Mouse (Mus musculus): ENCODE results near the gene Ambra1. TPM values are rescaled to one million over a fixed set of nuclear protein-coding genes. Genes with fewer than 3 reads are reported as not detected.

Ambra1 gene
- total RNA-seq, 2 experiments from 2014 or later: 13.8 to 15.5 TPM

DNA sequence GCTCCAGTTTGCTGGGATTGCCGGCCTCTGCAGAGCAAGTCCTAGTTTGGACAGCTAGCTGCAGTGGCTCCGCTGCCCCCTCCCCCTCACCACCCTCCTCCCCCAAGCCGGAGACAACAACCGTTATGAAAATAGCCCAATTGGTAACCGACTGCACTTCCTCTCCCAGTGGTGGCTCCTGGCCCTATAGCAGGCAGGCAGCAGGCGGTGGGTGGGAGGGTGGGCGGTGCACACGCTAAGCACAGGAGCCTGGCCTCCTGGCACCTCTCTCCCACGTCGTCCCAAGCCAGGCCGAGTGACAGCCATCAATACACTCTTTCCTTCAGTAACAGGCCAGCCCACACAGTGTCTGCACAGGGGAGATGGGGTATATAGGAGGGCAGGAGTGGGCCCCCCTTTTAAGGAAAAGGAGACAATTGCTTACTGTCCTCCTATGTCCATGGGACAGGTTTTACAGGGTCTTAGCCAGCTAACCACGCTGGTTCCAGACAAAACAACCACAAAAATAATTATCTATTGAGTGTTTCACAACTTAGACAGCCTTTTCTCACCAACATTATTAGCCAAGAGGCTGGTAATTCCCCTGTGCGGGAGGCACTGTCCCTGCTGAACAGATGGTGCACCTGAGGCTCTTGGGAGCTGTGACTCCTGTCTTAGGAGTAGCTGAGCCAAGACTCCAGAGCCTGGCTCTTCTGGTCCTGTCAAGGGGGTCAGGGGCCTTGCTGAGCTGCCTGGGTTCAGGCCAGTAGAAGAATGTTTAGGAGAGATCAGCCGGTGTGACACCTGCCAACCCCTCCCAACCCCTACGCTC lies 220.5 kb downstream of the Ambra1 start:
- DNase-seq: no peak
- intact Hi-C loops (cut with DNase I): no loop called here

DNA sequence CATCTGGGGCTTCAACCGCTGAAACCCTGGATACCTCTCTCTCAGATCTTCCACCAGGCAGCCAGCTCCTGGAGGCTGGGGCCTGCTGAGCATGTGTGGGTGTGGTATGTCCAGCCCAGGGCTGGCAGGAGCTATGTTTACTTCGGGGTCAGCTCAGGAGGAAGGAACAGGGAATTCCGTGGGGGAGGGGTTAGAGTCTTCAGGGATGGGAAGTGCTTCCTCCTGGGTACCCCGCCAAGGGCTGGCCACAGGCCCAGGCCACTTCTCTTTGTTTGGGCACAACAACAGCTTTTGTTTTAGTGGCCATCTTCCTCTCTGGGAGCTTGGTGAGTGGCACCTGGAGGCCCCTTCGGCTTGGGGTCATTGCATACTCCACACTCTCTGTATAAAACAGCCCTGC lies 223.9 kb downstream of the Ambra1 start:
- DNase-seq: peak in 1 of 2 experiments; percentile 60
- intact Hi-C loops (cut with DNase I): no loop called here

DNA sequence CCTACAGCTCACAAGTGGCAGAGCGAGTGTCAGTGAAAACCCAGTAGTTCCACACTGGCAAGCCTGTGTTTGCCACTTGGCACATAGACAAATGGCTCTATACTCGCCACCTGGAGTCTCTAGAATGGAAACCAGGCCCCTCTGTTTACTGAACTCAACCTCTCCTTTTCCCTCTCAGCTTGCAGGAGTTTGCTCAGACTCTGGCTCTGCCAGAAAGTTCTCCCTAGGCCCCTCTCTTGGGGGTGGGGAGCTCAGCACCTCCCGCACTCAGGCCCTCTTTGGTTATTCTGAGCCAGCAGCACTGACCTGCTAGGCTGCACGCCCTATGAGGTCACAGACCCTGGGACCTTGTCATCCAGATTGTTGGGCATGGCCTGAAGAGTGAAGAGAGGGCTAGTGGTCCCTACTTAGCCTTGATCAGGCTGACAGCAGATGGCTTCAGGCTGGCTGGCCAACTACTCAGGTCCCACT lies 225.2 kb downstream of the Ambra1 start:
- intact Hi-C loops (cut with DNase I): no loop called here
- DNase-seq: no peak

DNA sequence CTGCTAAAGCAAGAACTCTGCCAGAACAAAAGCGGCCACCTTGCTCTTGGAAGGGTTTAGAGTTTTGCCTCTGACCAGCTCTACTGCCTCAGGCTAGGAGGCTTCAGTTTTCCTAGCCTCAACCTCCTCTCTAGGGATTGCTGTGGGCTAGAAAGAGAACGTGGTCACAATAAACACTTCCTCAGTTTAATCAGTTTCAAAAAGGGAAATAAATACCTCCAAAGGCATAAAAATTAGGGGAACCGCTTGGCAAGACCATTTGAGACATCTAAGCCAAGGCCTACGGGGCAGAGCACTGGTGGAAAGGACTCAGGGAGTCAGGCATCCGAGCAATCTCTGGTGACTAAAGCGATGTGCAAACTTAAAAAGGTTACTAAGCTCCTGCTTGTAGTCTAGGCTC lies 225.9 kb downstream of the Ambra1 start:
- DNase-seq: no peak
- intact Hi-C loops (cut with DNase I): no loop called here

DNA sequence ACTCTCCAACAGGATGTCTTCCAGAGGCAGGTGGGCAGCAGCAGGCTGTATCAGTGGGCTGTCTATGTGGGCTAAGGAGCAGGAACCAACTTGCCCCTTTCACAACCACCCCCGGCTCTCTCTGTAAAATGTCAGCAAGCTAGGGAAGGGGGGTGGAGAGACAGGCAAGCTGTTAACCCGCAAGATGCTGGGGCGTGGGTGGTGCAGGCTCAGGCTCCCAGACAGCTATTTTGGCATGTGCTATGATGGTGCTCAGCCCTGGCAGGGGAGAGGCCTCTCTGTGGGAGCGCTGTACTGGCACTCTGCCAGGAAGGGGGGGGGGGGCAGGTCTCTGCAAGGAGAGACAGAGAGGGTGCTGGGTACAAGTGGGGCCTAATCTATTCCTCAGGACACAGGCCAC lies 227.2 kb downstream of the Ambra1 start:
- intact Hi-C loops (cut with DNase I): no loop called here

DNA sequence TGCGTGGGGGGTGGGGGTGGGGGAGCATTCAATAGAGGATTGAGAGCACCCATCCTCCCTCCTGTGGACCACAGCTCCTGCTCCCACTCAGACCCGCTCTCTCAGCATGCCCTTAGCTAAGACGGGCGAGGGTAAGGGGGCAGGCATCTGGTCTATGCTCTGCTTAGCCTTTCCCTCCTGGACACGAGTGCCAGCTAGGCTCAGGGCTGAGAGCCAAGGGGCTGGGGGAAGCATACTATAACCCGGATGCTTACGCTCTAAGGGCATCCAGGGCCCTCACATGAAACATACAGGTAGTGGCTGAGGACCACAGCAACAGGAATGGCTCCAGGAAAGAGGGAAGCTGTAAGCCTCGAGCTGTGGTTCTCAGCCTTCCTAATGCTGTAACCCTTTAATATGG lies 228.1 kb downstream of the Ambra1 start:
- DNase-seq: no peak
- intact Hi-C loops (cut with DNase I): loop anchor here (2.0 kb wide), 1 partner anchor 13 kb away; the partner anchor contains the start of gene Gm9821

More for the DNA sequence above, 227.2 kb downstream of the Ambra1 start:
- DNase-seq: no peak

DNA sequence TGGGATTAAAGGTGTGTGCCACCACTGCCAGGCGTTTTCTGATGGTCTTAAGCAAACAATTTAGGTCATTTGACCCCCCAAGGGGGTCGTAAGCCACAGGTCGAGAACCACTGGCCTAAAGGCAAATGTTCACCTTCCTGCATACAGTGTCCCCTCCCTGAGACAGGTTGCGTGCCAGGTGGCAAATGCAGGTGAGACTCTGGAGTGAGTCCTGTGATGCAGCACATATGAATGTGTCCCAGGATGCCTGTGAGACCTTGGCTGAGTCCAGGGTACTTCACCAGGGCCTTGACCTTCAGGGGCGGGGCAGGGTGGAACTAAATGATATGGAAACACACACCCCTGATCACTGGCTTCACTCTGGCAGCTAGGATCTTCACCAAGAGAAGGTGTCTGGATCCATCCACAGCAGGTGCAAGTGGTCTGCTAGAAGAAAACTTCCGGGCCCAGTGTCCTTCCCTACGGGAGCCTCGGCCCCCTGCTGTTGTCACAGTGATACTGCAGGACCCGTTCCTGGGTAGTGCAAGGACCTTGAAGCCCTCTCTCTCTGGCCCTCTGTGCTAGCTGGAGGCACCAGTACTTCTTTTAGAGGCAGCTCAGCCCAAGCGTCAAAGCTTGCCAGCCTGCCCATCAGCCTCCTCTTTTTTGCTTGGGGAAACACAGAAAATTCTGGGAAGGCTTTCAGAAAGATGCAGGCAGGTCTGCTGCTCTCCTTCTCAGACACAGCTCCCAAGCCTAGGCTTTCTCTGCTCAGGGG lies 228.9 kb downstream of the Ambra1 start:
- intact Hi-C loops (cut with DNase I): loop anchor here (2.0 kb wide), 1 partner anchor 14 kb away; the partner anchor contains the start of gene Gm9821
- no peak for DNase-seq

DNA sequence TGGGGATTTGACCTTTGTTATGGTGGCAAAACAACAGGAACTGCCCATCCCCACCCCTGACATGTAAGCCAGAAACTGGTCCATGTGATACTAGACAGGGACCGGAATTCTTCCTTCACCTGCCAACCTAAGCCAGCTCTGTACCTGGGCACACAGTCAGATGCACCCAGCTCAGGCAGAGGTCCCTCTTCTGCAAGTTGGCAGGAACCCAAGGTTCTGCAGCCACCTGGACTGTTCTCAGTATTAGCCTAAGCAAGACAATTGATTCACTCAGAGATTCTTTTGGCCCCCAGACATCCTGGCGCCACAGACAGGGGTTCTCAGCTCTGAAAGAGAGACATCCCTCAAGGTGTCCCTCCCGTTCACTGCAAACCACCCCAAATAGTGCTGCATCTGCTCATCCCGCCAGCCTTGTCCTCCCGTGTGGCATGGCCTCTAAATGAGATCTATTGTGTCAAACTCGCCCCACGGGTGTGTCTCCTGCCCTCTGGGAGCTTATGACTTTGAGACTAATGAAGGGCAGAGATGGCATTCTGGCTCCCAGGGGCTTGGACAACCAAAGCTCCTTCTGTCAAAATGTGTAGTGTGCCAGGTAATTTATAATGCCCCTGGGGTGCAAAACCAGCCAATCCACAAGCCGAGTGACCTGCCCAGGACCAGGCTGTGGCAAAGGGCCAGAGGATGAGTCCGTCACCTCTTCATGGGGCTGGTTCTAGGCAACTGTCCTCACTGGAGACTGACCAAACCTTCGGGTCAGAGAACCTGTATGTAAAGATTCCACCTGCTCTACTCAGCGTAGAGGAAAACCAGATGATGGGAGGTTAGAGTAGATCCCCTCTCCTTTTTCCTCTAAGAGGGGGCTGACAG lies 229.8 kb downstream of the Ambra1 start:
- intact Hi-C loops (cut with DNase I): loop anchor here (2.0 kb wide), 1 partner anchor 15 kb away; the partner anchor contains the start of gene Gm9821
- no peak for DNase-seq

DNA sequence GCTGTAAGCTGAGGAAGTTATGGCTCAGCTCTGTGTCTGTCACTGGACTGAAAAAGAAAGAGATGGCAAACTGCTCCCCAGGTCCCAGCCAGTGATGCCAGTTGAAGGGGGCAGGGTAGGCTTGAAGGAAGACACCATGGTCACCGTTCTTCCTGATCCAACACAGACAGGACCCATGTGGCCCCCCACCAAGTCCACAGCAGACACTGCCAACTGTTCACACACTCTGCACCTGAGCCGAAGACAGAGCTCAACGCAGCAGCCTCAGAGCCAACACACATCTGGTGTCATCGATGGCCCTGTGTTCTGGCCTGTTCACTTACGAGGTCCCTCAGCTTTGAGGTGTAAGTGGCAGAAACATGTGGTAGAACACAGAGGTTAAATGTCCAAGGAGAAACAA lies 230.5 kb downstream of the Ambra1 start:
- DNase-seq: no peak
- intact Hi-C loops (cut with DNase I): no loop called here

DNA sequence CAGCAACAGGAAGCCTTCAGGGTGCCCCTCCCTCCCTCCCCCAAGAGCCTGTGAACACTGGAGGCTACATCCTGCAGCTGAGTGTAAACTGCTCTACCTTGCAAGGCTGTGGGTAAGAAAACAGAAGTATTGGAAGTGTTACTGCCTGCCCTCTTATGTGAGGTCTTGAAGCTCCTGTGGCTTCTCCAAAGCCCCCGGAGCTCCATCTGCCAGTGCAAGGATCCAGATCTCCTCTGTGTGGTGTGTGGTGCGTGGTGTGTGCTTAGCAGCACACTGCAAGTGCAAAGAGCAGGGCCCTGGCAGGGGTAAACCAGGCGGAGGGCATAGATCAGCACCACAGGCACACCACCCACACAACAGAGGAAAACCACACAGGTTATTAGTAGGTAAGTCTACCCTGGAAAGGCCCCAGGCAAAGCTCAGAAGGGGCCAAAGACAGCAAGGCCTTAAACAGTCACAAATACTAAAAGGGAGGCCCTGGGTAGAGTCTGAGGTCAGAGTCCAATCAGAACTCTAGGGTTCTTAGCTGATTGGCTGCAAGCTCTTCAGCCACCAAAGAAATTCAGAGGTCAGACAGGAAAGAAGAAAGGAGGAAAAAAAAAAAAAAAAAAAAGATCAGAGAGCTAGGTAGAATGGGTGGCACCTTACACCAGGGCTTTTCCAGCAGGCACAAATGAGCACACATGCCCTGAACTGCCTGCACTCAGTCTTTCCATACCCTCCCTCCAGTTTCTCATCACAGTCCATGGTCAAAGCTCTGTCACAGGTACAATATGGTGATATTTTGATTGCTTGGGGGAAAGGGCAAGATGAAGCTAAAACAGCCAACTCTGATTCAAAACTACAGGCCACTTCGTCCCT lies 232.2 kb downstream of the Ambra1 start:
- DNase-seq: no peak
- intact Hi-C loops (cut with DNase I): no loop called here

DNA sequence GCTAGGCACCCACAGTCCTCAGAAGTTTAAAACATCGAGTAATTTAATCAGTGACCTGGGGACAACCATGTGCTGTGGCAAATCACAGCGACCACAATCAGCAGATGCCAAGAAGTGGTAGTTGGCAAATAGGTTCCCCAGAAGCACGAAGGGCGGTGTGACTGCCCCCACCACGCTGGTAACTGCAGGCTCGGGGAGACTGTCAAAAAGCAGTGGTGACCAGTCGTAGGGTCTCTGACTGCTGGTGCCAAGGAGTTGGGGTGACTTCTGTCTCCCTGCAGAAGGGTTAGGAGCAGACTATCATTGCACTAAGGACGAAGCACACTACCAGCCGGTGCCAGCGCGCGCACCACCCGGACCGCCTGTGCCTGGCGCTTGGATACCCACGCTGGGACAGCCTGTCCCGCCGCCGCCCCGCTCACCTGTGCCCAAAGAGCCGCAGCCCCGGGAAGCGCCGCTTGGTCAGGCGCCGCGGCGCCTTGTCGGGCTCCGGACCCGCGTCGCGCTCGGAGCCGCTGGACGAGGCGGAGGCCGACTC lies 233.0 kb downstream of the Ambra1 start:
- intact Hi-C loops (cut with DNase I): no loop called here
- peak in 1 of 2 experiments; percentile 41 for DNase-seq

DNA sequence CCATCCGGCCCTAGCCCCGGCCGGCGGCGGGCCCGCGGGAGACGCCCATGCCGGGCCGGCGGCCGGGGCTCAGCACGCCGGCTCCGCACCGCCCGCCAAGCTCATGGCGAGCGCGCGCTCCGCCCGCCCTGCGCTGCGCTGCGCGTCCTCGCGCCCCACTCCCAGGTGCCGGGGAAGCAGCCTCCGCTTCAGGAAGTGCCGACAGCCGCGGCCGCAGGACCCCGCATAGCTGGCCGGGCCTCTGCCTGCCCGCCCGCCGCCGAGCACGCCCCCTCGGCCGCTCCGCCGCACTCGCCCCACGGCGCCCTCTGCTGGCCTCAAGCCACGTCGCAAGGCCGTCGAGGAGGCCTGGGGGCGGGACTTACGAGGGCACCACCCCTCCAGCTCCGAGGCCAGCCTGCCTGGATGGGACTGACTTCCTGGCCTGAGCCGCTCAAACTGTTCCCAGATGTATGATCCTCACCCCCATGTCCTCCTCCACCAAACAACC lies 233.6 kb downstream of the Ambra1 start:
- intact Hi-C loops (cut with DNase I): no loop called here

DNA sequence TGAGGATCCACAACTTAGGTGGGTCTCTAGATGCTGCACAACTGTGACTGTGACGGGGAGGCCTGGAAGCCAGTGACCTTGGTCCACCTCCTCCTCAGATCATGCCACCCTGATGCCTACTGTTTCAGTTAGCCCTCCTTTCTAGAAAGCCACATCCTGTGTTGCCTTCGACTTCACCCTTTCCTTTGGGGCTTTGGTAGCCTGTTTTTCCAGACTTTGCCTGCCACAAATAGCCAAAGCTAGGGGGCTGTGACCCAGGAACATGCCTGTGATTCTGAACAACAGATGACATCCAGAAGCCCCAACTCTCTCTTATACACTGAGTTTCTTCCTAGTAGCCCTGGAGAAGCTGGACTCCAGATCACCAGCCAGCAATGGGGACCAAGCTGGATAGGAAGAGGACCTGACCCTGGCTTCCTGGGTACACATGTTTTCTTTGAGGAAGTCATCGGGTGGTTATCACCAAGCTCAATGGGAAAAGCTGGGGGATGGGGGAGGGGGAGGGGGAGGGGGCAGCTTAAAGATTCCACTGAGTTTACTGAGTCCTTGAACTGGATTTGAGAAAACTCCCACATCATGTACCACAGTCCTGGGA lies 234.8 kb downstream of the Ambra1 start:
- intact Hi-C loops (cut with DNase I): no loop called here
- no peak for DNase-seq

More for the DNA sequence above, 233.6 kb downstream of the Ambra1 start:
- peak; percentile 95 to 98 for DNase-seq

DNA sequence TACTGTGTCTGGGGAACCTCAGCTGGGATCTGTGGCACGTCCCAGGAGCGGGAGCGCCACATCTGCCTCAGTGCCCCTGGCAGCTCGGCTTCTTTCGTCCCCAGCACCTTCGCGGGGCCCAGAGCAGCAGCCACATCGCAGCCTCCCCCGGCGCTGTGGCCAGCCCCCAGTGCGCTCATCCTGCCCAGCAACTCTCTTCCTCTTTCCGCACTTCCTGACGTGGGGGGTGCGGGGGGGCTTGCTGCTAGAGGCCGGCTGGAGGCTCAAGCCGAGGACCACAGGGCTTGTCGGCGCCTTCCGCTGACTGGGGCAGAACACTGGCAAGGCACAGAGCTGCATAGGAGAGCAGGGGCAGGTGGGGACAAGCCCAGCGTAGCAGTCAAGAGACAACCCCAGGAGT lies 235.5 kb downstream of the Ambra1 start:
- DNase-seq: peak; percentile 51 to 61
- intact Hi-C loops (cut with DNase I): no loop called here

DNA sequence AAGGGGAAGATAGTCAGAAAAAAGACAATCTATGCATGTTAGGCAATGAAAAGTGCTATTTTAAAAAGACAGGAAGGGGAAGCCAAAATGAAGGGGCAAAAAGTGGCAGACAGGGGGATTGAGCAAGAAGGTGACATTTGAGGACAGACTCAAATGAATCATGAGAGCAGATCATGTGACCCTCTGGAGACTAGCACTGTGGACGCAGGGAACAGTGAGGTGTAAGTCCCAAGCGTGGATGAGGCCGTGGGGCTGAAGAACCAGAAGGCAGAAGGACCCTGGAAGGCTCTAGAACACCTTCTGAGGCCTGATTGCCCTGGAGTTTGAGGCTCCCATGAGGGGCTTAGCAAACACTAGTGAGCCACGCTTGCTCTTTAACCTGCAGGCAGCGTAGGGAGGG lies 236.4 kb downstream of the Ambra1 start:
- intact Hi-C loops (cut with DNase I): no loop called here
- no peak for DNase-seq

DNA sequence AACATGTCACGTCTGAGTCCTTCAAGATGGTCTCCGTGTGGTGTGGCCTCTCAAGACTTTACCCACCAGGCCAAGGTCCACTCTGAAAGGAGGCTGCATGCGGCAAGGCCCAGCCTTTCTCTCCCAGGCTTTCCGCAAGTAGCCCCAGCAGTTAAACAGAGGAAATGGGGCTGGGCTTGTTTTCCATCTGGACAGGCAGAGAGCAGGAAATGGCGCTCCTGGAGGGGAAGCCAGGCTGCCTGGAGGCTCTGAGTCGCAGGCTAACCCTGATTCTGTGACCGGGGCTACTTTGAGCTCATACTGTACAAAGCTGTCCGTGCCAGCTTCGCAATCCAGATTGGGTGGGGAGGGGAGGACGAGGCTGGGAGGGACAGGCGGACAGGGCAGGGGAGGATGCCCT lies 238.0 kb downstream of the Ambra1 start:
- intact Hi-C loops (cut with DNase I): no loop called here
- DNase-seq: peak in 1 of 2 experiments; percentile 28
